Mouse (Mus musculus) kidney, adult 11 months (tissue): ENCODE data around the gene Snd1.

Source experiments
- DNase-seq: peaks from one replicate; pipeline ENCODE4 v3.0.0; 2022

Gene Snd1

DNA sequence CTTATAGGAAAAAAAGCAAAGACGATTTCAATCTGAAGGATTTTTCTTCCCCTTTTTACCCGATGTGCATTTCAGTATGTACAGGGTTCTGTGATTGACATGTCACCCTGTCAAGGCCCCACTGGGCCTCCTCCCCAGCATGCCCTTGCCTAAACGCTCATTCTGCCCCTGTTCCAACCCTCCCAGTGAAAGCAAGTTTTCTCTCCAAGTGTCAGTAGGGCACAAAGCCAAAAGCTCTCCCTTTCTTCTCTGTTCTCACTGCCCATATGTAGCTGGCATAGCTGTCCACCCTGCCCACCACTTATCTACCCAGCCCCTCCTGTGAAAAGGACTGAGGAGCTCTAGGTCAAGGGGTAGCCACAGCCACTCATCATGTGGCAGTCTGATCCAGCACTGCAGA, 374.4 kb downstream of the Snd1 start:
- no peak for DNase-seq

DNA sequence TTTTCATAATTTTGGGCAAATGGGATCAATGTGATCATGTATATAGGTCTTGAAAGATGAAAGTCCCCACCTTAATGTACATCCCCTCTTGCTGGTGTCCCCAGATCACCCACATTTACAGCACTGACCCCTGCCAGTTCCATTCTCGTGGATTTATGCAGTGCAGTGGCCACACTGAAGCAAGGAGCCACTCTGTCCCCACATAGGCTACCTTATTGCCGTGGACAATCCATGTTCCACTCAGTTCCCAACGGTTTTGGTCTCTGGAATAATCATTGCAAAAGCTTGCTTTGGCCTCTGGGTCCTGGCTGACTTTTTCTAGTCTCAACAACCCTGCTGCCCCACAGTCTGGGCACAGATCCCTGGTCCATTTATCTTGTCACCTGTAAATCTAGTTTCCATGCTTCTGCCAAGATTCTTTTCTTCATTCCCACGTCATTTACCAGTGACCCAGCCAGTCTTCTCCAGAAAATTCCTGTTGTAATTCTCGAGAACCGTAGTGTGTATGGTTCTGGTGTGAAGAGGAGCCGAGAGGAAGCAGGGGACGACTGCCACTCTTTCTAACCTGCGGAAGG, 375.5 kb downstream of the Snd1 start:
- no peak for DNase-seq

DNA sequence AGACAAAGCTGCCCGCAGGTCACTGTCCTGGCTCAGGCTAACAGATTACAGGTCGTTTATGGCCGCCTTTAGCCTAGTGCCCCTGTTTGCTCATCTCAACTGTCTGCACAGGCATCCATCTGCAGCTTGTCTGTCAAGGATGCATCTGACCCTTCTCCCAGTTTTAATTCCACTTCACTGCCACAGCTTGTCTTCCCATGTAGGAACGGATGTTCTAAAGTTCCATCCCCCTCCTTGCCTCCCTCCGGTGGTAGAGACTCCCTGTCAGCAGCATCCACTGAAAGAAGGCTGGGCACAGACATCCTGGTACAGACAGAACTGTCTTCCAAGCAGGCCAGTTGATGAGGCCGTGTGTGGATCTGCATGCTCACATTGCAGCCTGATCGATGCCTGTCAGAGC, 377.4 kb downstream of the Snd1 start:
- DNase-seq, result no peak

DNA sequence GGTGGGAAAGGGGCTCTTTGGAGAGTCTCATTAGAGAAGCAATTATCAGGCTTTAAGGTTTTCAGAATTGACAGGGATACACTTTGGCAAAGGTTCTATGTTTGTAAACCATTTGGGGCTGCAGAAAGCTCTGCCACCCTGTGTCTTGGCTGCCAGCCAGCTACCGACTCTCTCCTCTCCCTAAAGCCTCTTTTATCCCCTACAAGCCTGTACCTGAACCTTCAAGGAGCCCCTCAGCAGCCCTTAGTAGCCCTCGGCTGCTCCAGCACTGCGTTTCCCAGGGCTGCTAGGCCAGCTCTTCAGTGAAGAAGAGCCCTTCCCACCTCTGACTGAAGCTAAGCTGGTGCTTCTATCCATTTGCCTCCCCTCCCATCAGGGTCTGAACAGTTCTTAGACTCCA, 378.2 kb downstream of the Snd1 start:
- DNase-seq, result no peak

DNA sequence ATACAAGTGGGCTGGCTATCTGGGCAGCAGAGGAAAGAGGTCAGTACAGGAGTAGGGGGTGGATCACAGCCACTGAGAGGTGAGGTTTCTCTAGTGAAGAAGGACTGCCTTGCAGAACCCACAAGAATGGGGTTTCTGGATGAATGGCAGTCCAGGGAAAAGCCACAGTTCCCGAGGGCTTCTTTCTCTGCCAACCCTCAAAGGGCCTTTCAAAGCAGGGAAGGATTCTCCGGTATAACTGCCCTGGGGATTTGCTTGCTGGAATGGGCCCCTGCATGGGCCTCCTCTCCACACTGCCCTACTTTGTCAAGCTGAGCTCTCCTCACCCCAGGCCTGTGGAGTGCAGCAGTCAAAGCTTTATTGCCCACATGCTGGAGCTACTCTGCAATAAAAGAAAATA, 378.7 kb downstream of the Snd1 start:
- DNase-seq, result no peak

DNA sequence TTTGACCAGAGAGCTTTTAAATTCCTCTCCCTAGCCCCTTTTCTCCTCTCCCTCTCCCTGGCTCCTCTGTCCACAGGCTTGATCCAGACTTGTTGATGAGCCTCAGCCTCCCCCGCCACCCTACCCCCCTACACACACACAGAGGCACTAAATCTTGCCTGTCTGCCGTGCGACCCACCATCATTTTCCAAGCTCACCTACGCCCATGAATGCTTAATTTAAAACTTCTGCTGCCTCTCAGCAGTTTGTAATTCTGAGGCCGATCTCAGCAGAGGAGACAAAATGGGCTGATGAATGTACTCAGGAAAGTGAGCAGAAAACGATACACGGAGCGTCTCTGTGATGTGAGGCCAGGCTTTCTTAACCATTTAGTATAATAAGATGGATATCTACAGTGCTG, 379.7 kb downstream of the Snd1 start:
- no peak for DNase-seq

DNA sequence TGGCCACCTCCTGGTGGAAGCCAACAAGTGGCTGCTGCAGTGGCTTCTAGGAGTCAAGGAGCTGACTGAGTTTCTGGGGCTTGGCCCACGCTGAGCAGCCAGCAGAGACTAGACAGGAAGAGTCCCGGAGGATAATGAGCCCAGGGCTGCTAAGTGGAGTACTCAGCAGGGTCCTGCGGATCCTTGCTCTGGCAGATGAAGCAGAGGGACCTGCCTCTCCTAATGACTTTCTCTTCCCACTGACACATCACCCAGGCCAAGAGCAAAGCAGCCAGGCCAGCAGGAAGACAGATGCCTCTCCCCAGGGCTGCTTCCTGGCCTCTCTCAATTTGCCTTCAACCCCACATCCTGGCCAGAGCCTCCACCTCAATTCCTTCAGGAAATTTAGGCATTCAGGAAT, 380.5 kb downstream of the Snd1 start:
- no peak for DNase-seq

DNA sequence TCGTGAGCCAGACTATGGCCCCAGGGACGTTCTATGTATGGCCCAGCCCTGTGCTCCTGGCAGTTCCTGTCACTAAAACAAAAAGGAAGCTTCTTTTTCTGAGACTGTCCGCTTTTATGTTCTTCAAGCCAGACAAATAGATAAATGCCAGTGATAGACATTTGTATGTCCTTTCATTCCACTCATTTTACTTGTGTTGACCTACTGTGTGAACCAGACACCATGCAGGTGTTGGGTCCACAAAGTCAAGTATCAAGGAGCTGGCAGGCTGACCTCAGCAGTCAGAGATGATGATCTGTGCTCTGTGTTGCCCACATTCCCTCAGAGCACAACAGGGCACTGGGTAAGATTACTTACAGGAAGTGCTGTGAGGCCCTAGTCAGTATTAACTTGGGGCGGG, 381.9 kb downstream of the Snd1 start:
- DNase-seq, result no peak

DNA sequence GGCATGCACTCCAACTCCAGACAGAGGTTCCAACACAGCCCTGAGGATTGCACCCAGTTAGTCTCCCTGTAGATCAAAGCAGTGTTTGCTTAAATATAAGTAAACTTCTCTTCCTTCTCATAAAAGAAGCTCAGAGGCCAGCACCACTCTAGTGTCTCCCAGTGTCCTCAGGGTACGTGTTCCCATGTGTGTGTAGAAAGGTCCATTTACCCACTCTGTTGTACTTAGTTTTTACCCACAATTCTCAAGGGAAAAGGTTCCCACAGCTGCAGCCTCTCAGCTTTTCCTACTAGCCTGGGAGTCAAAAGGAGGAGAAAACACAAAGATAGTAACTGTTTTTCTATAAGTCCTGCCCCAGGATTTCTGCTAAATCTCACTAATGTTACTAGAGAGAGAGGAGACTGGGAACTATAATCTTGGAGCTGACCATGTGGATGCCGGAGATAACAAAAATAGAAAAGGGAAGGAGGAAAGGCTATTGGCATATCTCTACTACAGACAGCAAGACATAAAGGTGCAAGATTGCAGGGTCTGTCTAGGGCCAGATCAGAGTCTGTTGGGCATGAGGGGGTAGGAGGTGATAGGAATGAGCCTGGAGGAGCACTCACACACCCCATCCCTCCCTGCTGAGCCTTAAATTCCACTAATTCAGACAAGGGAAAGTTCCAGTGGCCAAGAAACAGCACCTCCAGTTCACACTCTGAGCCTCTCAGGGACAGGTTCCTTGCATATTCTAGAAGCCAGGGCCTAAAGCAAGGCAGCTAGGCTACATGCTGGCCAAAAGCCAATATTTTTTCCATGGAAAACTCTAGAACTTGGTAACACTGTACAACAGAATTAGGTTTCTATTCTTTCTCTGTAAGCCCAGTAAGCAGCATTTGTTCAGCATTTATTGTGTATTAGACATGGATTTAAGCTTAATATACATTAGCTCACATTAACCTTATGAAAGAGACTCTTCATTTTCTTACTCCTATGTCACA, 382.6 kb downstream of the Snd1 start:
- DNase-seq, result no peak

DNA sequence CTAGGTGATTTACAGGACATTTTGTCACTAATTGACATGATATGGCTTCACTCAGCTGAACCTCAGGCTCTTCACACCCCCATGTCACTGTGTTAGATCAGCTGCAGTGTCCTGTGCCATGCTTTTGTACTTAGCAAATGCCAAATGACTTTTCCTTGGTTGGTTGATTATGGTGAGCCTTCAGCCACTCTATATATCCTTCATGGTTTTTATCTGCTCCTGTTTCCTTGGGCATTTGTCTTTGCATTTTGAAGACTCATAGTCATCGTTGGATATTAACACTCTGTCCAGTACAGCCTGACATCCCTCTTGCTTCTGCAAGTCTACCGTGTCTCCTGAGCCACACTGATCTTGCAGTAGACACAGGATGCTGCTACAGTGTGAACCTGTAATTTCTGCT, 384.2 kb downstream of the Snd1 start:
- no peak for DNase-seq

DNA sequence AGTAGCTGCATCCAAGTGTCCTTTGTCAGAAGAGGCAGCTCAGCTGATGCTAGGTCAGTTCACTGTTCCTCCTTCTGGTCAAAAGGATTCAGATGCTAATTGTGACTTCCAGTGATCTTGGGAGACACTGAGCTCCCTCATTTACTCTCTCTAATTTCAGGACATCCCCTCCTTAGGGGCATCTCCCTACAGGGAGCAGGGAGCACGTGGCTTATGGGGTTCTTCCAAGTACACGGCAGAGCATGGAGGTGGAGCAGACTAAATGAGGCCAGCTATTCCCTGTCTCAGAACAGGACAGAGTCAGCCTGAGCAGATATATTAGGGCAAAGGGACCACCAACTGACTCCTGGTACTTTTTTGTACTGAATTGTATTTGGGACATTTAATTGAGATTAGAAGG, 385.5 kb downstream of the Snd1 start:
- DNase-seq, result no peak

DNA sequence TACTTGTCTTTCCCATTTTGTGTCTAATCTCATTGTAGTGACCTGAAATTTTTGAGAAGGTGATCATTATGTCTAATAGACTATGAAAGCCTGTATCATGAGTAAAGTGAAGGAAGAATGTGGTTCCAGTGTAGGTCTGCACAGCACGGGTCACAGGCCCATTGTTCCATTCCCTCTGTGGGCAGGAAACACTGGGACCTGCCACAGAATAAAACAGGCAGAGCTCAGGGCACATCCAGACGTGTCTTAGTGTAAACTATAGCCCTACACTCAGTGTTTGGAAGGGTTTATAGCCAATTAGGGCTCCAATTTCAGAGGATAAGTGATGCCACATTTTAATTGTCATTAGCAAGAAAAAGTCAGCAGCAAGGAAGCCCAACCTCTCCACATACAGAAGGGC, 386.0 kb downstream of the Snd1 start:
- DNase-seq, result no peak

DNA sequence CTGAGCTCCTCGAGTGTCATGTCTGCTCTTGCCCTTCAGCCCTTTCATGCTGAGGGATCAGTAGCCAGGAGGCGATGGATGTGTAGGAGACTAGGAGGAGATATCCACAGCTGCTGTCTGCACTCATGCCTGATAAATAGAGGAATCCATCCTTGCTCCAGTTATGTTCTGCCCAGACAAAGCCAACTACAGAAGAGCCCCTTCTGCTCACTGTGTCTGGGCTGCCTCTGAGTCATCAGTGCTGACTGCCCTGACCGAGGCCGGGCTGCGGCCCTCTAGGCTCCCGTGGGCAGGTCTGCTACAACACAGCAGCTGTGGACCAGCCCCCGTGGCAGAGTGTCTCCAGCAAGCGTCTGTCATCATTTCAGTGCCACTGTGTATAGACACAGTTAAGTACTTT, 387.4 kb downstream of the Snd1 start:
- no peak for DNase-seq

DNA sequence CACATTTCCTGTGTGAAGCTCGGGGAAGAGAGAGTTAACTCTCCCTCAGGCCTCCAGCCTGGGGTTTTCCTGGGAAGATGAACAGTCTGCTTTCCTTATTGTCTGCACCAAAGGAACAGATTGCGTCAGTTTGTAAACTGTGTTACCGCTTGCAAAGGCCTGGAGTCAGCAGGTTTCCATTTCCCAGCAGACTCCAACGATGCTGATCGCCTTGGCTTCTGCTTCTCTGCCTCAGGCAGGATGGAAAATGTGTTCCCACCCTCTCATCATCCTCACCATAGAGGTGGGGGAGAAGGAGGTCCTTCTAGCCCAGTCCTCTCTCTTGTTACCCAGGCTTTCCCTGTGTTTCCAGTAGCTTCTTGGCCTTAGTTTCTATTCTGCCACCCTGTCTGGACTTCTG, 389.7 kb downstream of the Snd1 start:
- no peak for DNase-seq

DNA sequence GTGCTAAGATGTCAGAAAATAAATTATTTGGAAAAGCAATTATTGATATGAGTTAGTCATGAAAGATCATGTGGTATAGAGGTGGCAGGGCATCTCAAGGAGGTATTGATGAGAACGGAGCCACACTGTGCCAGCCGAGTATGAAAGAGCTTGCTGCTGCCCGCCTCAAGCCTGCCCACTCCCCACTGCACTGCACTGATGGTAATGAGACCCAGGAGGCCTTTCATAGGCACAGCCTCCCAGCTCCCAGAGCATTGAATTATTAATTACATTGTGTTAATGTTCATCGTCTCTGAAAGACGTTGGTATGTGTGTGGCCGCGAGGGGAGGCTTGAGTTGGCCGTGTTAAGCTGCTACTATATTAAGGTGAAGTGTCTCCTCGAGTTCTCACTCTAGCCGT, 390.2 kb downstream of the Snd1 start:
- DNase-seq, result no peak

DNA sequence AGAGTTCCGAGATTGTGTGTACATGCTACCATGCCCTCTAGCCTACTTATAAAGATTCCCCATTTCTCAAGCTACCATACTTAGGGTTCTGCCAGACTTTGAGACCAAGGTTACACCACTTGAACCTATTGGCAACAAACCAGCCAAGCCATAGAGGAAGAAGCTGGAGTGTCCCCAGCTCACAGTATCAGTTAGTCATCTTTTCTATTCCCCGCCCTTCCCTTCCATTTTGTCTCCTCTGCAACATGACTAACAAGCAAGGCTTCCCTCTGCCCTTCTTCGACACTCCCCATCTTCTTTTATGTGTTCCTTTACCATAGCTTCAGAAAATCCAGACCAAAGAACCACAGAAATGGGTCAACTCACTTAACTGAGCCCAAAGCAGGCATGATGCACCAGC, 391.3 kb downstream of the Snd1 start:
- DNase-seq, result no peak

DNA sequence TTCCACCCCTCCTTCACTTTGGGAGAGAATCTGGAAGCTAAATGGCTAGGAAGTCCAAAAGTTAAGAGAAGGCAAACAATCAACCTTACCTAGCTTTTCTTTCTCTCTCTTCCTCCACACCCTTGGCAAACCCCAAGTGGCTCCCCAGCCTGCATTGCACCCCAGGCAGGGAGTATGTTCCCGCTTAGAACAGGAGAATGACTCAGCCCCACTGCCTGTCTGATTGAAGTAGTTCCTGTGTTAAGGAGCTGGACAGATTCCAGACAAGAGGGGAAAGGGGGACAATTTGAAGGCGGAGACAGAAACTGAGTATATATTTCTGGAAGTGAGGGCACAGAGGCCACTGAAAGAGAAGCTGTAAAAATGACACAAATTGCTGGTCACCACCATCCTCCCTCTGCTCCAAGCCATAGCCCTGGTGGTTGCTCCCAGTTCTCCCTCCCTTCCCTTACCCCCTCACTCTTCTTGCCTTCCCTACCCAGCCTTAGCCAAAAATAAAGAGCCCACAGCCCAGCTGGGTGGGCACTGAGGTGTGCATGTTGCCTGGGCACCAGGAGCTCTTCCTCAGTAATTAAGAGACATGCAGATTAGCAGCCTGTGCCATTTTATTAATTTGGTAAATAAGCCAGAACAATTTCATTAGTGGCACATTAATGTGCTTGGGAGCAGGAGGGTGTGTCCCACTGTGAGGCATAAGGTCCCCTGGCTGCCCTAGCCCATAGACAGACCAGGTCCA, 392.7 kb downstream of the Snd1 start:
- DNase-seq, result no peak

DNA sequence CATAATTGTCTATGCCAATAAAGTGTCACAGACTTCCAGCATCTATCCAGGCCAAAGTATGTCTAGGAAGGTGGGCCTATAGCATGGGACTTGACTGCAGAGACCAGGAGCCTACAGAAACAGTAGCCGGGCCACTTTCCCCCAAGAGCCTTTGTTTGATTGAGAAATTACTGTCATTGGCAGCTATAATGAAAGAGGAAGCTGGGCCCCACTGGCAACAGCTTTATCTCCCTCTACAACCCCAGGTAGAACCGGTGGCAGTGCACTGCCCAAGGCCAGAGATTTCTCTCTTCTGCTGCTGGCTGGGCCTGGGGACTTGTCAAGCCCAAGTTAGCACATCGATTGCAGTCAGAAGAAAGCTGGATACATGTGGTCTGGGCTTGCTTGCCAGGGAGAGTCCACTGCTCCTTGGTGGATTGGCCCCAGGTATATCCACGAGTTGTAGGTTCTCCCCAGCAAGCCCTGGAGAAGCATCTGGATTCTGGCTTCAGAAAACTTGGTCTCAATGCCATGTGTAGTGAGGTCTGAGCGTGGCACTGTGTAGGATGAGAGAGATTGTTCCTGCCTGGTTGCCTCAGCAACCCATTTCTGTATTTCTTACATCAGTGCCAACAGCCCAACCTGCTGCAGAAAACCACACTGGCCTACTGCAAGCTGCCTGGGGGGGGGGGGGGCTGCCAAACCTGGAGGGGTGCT, 396.9 kb downstream of the Snd1 start:
- DNase-seq, result no peak

DNA sequence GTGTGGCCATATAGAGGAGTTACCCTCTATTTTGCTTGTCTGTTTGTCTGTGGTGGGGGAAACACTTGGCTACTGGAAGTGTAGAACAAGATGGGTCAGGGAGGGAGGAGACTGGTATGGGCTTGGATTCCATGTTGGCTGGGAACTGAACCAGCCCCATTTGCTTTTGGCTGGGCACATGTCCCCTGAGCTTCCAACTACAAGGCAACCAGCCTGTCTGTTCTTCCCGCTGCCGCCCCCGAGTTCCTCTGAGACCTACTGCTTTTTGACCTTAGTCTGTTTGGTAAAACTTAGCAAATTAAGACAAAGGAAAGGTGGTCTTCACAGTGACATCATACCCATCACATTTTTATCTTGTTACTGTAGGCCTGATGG, 397.5 kb downstream of the Snd1 start:
- no peak for DNase-seq

DNA sequence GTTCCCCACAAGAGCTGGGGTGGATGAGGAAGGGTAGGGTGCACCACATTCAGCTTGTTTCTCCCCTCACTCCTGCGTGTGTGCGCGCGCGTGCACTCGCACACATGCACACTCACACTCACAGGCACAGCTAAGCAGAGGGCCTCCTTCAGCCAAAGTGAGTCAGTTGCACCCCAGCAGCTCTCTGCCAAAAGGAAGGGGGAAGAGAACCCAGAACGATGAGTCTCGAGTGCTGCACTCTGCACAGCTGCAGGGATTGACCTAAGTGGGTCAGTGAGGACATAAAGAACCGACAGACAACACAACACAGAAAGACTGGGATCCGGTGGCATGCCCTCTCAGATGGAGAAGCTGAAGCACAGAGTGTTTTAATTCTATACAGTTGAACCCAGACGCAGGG, 399.1 kb downstream of the Snd1 start:
- DNase-seq, result no peak

DNA sequence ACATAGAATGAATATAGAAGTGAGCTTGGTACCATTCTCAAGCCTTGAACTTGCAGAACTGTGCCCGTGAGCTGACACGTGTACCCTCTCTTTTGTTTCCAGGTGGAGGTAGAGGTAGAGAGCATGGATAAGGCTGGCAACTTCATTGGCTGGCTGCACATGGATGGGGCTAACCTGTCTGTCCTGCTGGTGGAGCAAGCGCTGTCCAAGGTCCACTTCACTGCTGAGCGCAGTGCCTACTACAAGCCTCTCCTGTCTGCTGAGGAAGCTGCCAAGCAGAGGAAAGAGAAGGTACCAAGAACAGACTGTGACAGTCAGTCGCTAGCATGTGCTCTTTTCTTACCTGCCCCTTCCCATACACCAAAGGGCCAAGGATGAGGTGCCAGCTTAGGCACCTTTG, 399.8 kb downstream of the Snd1 start:
- DNase-seq, result no peak

DNA sequence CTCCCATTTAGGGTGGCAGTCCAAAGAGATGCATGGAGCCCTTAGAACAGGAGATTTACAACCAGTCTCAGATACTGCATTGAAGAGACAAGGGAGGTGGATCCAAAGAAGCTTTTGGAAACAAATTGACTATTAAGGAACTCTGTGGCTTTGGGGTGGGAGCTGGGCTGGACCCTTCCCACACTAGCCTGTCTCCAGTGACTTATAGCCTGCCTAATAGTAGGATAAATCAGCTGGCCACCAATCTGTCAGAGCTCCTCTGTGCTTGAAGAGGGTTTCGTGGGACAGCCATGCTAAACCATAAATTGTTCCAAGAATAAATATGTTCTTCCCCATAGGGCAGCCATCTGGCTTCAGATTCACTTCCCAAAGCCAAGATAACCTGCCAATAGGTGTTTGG, 400.4 kb downstream of the Snd1 start:
- no peak for DNase-seq

DNA sequence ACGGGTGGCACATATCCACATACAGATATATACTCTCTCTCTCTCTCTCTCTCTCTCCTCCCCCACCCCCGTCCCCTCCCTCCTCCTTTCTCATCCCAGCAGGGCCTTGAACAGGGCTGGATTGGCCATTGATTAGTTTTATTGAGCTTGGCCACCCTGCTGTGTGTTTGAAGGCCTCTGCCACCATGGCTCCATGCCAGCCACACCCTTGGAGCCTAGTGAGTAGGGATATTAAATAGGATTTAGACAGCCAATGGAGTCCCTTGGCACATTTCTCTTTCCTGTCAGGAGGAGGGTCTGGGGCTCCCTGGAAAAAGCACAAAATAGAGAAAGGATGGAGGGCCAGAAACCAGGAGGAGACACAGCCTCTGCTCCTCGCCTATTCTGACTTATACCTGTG, 401.6 kb downstream of the Snd1 start:
- no peak for DNase-seq
